Comparison of ENCODE assay signal across 19 mouse cellular contexts in the genomic region with DNA sequence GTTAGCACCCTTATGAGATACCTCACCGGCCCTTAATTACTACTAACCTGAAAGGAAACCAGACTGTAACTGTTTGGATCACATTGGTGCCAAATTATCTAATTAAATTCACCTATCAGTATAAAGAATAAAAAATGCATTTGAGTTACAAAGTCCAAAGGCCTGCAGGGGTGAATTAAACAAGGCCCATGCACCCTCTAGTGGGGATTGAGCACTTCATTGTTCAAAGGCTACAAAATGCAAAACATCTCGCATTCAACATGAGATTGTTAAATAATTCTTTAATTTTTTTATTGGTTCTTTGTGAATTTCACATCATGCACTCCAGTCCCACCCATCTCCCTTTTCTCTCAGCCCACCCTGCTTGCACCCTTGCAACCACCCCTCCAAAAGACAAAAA. TPM values are rescaled to one million over a fixed set of nuclear protein-coding genes. Genes with fewer than 3 reads are reported as not detected.
DNase-seq lines count a peak whose midpoint lies in the region; ATAC-seq and TF ChIP-seq lines count a peak whose summit lies in the region.
"Had no signal": no experiment of that assay in that cellular context is flagged by ENCODE, and none has a peak within 500 bp of the region (broad histone marks: within the 10 kb centered on the region; RNA-seq: fewer than 3 reads in every experiment).

No protein-coding gene starts in this region.

- H3K9ac ChIP-seq in embryonic facial prominence, embryonic 11.5 days (replicated peaks; ENCODE audit: low read length) = no peak overlapping the region
- H3K9ac ChIP-seq in kidney, embryonic 14.5 days (ENCODE audit: low read depth, low read length) = no peak overlapping the region
- H3K9ac ChIP-seq in lung, postnatal 0 days (replicated peaks; ENCODE audit: low read depth) = no peak overlapping the region
- no peak overlapping the region for H3K9ac ChIP-seq in stomach, postnatal 0 days (ENCODE audit: low read length)
- H3K9ac ChIP-seq: limb, embryonic 13.5 days; liver, postnatal 0 days; neural tube, embryonic 13.5 days had no signal

- 83% methylated on average over 2 of the region's 2 CpGs for WGBS in embryonic facial prominence, embryonic 11.5 days
- 89% methylated on average over 2 of the region's 2 CpGs for WGBS in embryonic facial prominence, embryonic 10.5 days
- 86% methylated on average over 2 of the region's 2 CpGs for WGBS in kidney, embryonic 14.5 days
- 78% methylated on average over 2 of the region's 2 CpGs for WGBS in lung, postnatal 0 days
- 71% methylated on average over 2 of the region's 2 CpGs for WGBS in stomach, postnatal 0 days

- H3K4me2 ChIP-seq in embryonic facial prominence, embryonic 11.5 days (ENCODE audit: low read depth, low read length) = no peak overlapping the region
- H3K4me2 ChIP-seq in kidney, embryonic 14.5 days (replicated peaks; ENCODE audit: low read depth, low read length) = no peak overlapping the region
- no peak overlapping the region for H3K4me2 ChIP-seq in lung, postnatal 0 days (replicated peaks; ENCODE audit: low read depth, low read length)
- no peak overlapping the region for H3K4me2 ChIP-seq in stomach, postnatal 0 days (replicated peaks; ENCODE audit: low read depth)
- H3K4me2 ChIP-seq: limb, embryonic 13.5 days; neural tube, embryonic 13.5 days had no signal

- TF ChIP-seq CTCF in lung, postnatal 0 days (IDR thresholded peaks at IDR 0.05) = peak; percentile 27; the same call in 1 of the 2 replicates
- peak; percentile 56 for TF ChIP-seq CTCF in stomach, postnatal 0 days (IDR thresholded peaks at IDR 0.05; ENCODE audit: low read depth)

- DNase-seq in embryonic facial prominence, embryonic 11.5 days (ENCODE audit: low spot score) = peak; percentile 13
- no peak for DNase-seq in embryonic facial prominence, embryonic 10.5 days (ENCODE audit: low spot score)
- DNase-seq in kidney, adult 9 months = peak; percentile 29
- no peak for DNase-seq in lung, postnatal 0 days (ENCODE audit: low spot score)
- DNase-seq in lung, postnatal 10 days = no peak
- DNase-seq in stomach, postnatal 0 days (ENCODE audit: low spot score) = no peak
- DNase-seq in retina, postnatal 1 day = no peak
- DNase-seq: adrenal gland, adult 2 months; cerebellum, adult 11-12 months; heart, adult 18-20 months; kidney, postnatal 4 days; liver, postnatal 0 days; right cerebral cortex, postnatal 4 days; thymus, postnatal 14 days had no signal

- no peak for TF ChIP-seq EP300 in lung, postnatal 0 days (IDR thresholded peaks at IDR 0.05)
- TF ChIP-seq EP300 in stomach, postnatal 0 days (optimal IDR thresholded peaks at IDR 0.05) = no peak

- H3K4me3 ChIP-seq in embryonic facial prominence, embryonic 11.5 days (ENCODE audit: low read depth, low read length) = no peak overlapping the region
- H3K4me3 ChIP-seq in embryonic facial prominence, embryonic 10.5 days = no peak overlapping the region
- no peak overlapping the region for H3K4me3 ChIP-seq in kidney, embryonic 14.5 days (ENCODE audit: low read length)
- H3K4me3 ChIP-seq in lung, postnatal 0 days (ENCODE audit: low read depth, low read length) = no peak overlapping the region
- H3K4me3 ChIP-seq in stomach, postnatal 0 days (ENCODE audit: low read depth, low read length) = no peak overlapping the region
- H3K4me3 ChIP-seq: limb, embryonic 13.5 days; neural tube, embryonic 13.5 days had no signal

- no peaks in the 10 kb centered on the region for H3K36me3 ChIP-seq in embryonic facial prominence, embryonic 11.5 days (replicated peaks; ENCODE audit: control insufficient read depth, insufficient read depth, low read depth, low read length)
- no peaks in the 10 kb centered on the region for H3K36me3 ChIP-seq in embryonic facial prominence, embryonic 10.5 days (replicated peaks)
- H3K36me3 ChIP-seq in kidney, embryonic 14.5 days (ENCODE audit: control insufficient read depth, insufficient read depth, low read length) = no peaks in the 10 kb centered on the region
- H3K36me3 ChIP-seq in lung, postnatal 0 days (ENCODE audit: insufficient read depth, low read length) = no peaks in the 10 kb centered on the region
- no peaks in the 10 kb centered on the region for H3K36me3 ChIP-seq in stomach, postnatal 0 days (ENCODE audit: control insufficient read depth, insufficient read depth, low read length)
- H3K36me3 ChIP-seq: limb, embryonic 13.5 days; neural tube, embryonic 13.5 days had no signal

- H3K4me1 ChIP-seq in embryonic facial prominence, embryonic 11.5 days (ENCODE audit: control insufficient read depth, insufficient read depth, low read length) = no peaks in the 10 kb centered on the region
- H3K4me1 ChIP-seq in embryonic facial prominence, embryonic 10.5 days = no peaks in the 10 kb centered on the region
- no peaks in the 10 kb centered on the region for H3K4me1 ChIP-seq in kidney, embryonic 14.5 days (ENCODE audit: control insufficient read depth, insufficient read depth, low read length)
- H3K4me1 ChIP-seq in lung, postnatal 0 days (ENCODE audit: insufficient read depth, low read depth, low read length) = no peaks in the 10 kb centered on the region
- no peaks in the 10 kb centered on the region for H3K4me1 ChIP-seq in stomach, postnatal 0 days (replicated peaks; ENCODE audit: control insufficient read depth, insufficient read depth)
- H3K4me1 ChIP-seq: limb, embryonic 13.5 days; neural tube, embryonic 13.5 days had no signal

- no peak overlapping the region for H3K27ac ChIP-seq in embryonic facial prominence, embryonic 11.5 days (replicated peaks; ENCODE audit: low read depth, low read length)
- no peak overlapping the region for H3K27ac ChIP-seq in embryonic facial prominence, embryonic 10.5 days (replicated peaks)
- no peak overlapping the region for H3K27ac ChIP-seq in kidney, embryonic 14.5 days (ENCODE audit: low read depth, low read length)
- no peak overlapping the region for H3K27ac ChIP-seq in lung, postnatal 0 days (ENCODE audit: low read length)
- H3K27ac ChIP-seq in stomach, postnatal 0 days (replicated peaks) = no peak overlapping the region
- H3K27ac ChIP-seq: limb, embryonic 13.5 days; neural tube, embryonic 13.5 days had no signal

- H3K9me3 ChIP-seq in embryonic facial prominence, embryonic 11.5 days (replicated peaks; ENCODE audit: control insufficient read depth, low read length) = no peaks in the 10 kb centered on the region
- H3K9me3 ChIP-seq in embryonic facial prominence, embryonic 10.5 days = no peaks in the 10 kb centered on the region
- H3K9me3 ChIP-seq in kidney, embryonic 14.5 days (ENCODE audit: control insufficient read depth, low read length) = no peaks in the 10 kb centered on the region
- no peaks in the 10 kb centered on the region for H3K9me3 ChIP-seq in lung, postnatal 0 days (ENCODE audit: low read length)
- no peaks in the 10 kb centered on the region for H3K9me3 ChIP-seq in stomach, postnatal 0 days (ENCODE audit: control insufficient read depth, low read length)
- H3K9me3 ChIP-seq: limb, embryonic 13.5 days; neural tube, embryonic 13.5 days had no signal

- no peaks in the 10 kb centered on the region for H3K27me3 ChIP-seq in embryonic facial prominence, embryonic 11.5 days (ENCODE audit: control insufficient read depth, insufficient read depth, low read length)
- no peaks in the 10 kb centered on the region for H3K27me3 ChIP-seq in embryonic facial prominence, embryonic 10.5 days (replicated peaks; ENCODE audit: low read depth, poor library complexity, severe bottlenecking)
- H3K27me3 ChIP-seq in kidney, embryonic 14.5 days (ENCODE audit: control insufficient read depth, insufficient read depth, low read length) = no peaks in the 10 kb centered on the region
- no peaks in the 10 kb centered on the region for H3K27me3 ChIP-seq in lung, postnatal 0 days (replicated peaks; ENCODE audit: insufficient read depth, low read length)
- H3K27me3 ChIP-seq in stomach, postnatal 0 days (ENCODE audit: control insufficient read depth, insufficient read depth, low read length) = no peaks in the 10 kb centered on the region
- H3K27me3 ChIP-seq: limb, embryonic 13.5 days; neural tube, embryonic 13.5 days had no signal

- ATAC-seq in embryonic facial prominence, embryonic 11.5 days (replicated peaks; ENCODE audit: insufficient number of reproducible peaks, low FRiP score, low TSS enrichment, low read depth) = no peak
- no peak for ATAC-seq in kidney, embryonic 14.5 days (ENCODE audit: low FRiP score, low TSS enrichment)
- ATAC-seq in lung, postnatal 0 days = no peak
- no peak for ATAC-seq in stomach, postnatal 0 days (ENCODE audit: low FRiP score, low TSS enrichment)
- ATAC-seq: forebrain, embryonic 14.5 days; hindbrain, embryonic 16.5 days; liver, postnatal 0 days had no signal

RNA-seq across cellular contexts. Expression of gene Pnpt1, which starts 38.1 kb away (rescaled TPM):
- 52.4 and 62.7 TPM in 2 replicates for polyA plus RNA-seq in embryonic facial prominence, embryonic 11.5 days (2014; fragmentation: Nextera tagmentation; extraction: Ambion mirVana)
- 48.0 and 49.2 TPM in 2 replicates for polyA plus RNA-seq in embryonic facial prominence, embryonic 10.5 days (2016; fragmentation: Nextera tagmentation; extraction: Ambion mirVana)
- 47.2 and 55.1 TPM in 2 replicates for polyA plus RNA-seq in kidney, embryonic 14.5 days (2014; fragmentation: Nextera tagmentation; extraction: Ambion mirVana)
- 13.1 and 14.7 TPM in 2 replicates for polyA plus RNA-seq in lung, postnatal 0 days (2015; fragmentation: Nextera tagmentation; extraction: Ambion mirVana)
- polyA plus RNA-seq in stomach, postnatal 0 days (2015; fragmentation: Nextera tagmentation; extraction: Ambion mirVana) = 17.1 and 18.0 TPM in 2 replicates

Comparison
In these comparisons a context has a peak if more than half of its experiments do, and no peak if none do; other contexts are left out.
1. DNase-seq: peak in embryonic facial prominence, embryonic 11.5 days (single experiment) and kidney, adult 9 months (single experiment); none in embryonic facial prominence, embryonic 10.5 days (single experiment), lung, postnatal 0 days (single experiment), lung, postnatal 10 days (single experiment), stomach, postnatal 0 days (single experiment) and retina, postnatal 1 day (single experiment).